Mouse (Mus musculus) liver, adult 2 months (tissue): ENCODE measurements around the gene Mall.

Experiments used
- CTCF ChIP-seq: fragments of 200-500 bp; IDR thresholded peaks from 2 replicates; pipeline ENCODE4 v1.5.1; 2011; ENCODE audit warnings: low read depth, low read length, control low read depth
- POLR2A ChIP-seq: fragments of 200-500 bp; IDR thresholded peaks from 2 replicates; pipeline ENCODE4 v1.6.1; 2011; ENCODE audit warnings: low read length, control low read depth; ENCODE audit not compliant: insufficient read depth; ENCODE audit errors: extremely low read depth

GRCm38 (mm10) chr2:127683687-127684331 lies 45.9 kb downstream of the Mall start:
- TF ChIP-seq CTCF (peak; percentile 77), POLR2A (no peak)
